Mouse (Mus musculus) intestine, postnatal 0 days (tissue): ENCODE results near the gene Fgfr1op. TPM values are rescaled to one million over a fixed set of nuclear protein-coding genes. Genes with fewer than 3 reads are reported as not detected.
"Not testable (repeated sequence)": the region's sequence is repeated elsewhere in the genome, so short reads cannot be mapped to it uniquely, and the experiment has no call there.

Experiments used
- ATAC-seq: fragments of 200-750 bp; cut with Nextera tagmentation; 2 replicates; pipeline ENCODE4 v1.8.0; 2017; ENCODE audit warnings: mild to moderate bottlenecking, moderate TSS enrichment, moderate library complexity
- H3K27ac ChIP-seq: fragments of 300-500 bp; sonication (generic); 2 replicates; pipeline ENCODE4 v1.5.1; 2014; ENCODE audit warnings: mild to moderate bottlenecking, low read depth, low read length, moderate library complexity
- H3K27me3 ChIP-seq: fragments of 300-500 bp; sonication (generic); replicated peaks from 2 replicates; pipeline ENCODE4 v1.6.1; 2014; ENCODE audit warnings: low read length, mixed read lengths; ENCODE audit not compliant: control insufficient read depth, insufficient read depth
- H3K36me3 ChIP-seq: fragments of 300-500 bp; sonication (generic); 2 replicates; pipeline ENCODE4 v1.6.1; 2014; ENCODE audit warnings: mild to moderate bottlenecking, moderate library complexity; ENCODE audit not compliant: control insufficient read depth, insufficient read depth
- H3K4me1 ChIP-seq: fragments of 300-500 bp; sonication (generic); replicated peaks from 2 replicates; pipeline ENCODE4 v1.6.1; 2014; ENCODE audit warnings: antibody characterized with exemption, low read length, mixed read lengths; ENCODE audit not compliant: control insufficient read depth, insufficient read depth
- H3K4me2 ChIP-seq: fragments of 300-500 bp; sonication (generic); replicated peaks from 2 replicates; pipeline ENCODE4 v1.6.1; 2014; ENCODE audit warnings: low read depth, mild to moderate bottlenecking, moderate library complexity
- H3K4me3 ChIP-seq: fragments of 300-500 bp; sonication (generic); 2 replicates; pipeline ENCODE4 v1.5.1; 2014; ENCODE audit warnings: low read depth, low read length
- H3K9ac ChIP-seq: fragments of 300-500 bp; sonication (generic); 2 replicates; pipeline ENCODE4 v1.6.1; 2014; ENCODE audit warnings: mild to moderate bottlenecking, low read depth, low read length
- H3K9me3 ChIP-seq: fragments of 300-500 bp; sonication (generic); 2 replicates; pipeline ENCODE4 v1.6.1; 2016; ENCODE audit warnings: mixed run types; ENCODE audit not compliant: control insufficient read depth
- WGBS: fragments of 180-500 bp; shearing (Covaris S2); extraction: QIAGEN DNeasy Blood & Tissue Kit; methylation state at CpG from one replicate; pipeline ENCODE4 v1.1.7; 2014; 5-methylcytosine and 5-hydroxymethylcytosine counted together
- polyA plus RNA-seq: library from polyadenylated mRNA; unstranded; fragments of >200 nt; fragmentation: Nextera tagmentation; extraction: Ambion mirVana; gene quantifications from 2 replicates; pipeline ENCODE4 v1.2.1, GENCODE M21; 2015

Fgfr1op gene
- polyA plus RNA-seq, 1 experiment from 2014 or later: 12.4 TPM

DNA sequence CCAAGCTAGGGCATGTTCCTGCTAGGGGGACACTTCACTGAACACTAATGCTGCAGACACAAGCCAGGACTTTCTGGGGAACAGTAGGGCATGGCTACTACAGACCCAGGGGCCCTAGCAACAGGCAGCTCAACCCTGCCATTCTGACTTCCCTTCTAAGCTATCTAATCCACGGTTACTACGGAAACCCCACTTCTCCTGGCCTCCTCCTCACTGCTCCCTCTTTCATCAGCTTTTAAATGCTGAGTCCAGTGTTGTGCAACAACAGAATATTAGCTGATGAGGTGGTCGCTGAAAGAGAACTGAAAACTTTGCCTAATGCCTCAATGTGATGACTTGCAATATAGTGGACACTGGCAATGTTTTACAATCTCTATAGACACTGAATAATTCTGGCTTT is 25.1 kb upstream of the Fgfr1op start:
- H3K27ac ChIP-seq, ATAC-seq, H3K9me3 ChIP-seq, H3K4me1 ChIP-seq, H3K36me3 ChIP-seq, H3K4me2 ChIP-seq, H3K4me3 ChIP-seq, H3K27me3 ChIP-seq, H3K9ac ChIP-seq: not testable (repeated sequence)
- WGBS: 77% methylated on average over 3 of the region's 3 CpGs

DNA sequence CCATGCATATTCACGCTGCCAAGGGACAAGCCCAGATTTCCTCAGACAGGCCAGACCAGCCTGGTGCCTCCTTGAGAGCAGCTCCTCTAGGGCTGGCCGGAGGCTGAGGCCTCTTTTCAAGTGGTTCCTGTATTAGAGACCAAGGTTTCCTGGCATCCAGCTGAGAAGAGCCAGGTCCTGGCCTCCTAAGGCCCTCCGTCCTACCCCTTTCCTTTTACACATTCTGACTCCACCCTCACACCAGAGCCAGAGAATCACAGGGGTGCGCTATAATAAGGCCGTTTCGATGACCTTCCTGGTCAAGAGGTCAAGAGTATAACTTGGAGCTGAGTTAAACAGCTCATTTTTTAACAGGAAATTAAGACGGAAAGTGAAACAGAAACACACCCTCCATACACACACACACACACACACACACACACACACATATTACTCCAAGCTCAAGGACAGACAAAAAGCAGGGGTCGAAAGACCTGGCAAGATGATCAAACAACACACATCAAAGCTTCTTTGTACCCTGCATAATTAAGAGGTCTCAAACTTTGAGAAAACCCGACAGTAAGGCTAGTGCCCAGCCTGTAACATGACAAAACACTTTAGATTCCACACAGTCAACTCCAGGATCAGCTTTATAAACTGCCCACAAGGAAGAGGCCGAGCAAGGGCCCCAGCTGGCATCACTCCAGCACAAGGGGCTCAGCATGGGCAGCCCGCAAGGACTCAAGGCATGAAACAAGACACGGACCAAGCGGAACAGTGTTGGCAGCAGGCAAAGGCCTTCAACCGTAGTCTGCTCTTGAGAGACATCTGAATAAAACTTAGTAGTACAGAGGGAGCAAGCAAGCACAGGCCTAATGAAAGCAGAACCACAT is 21.3 kb upstream of the Fgfr1op start:
- not testable (repeated sequence) for H3K36me3 ChIP-seq, H3K4me3 ChIP-seq, H3K4me1 ChIP-seq, H3K9ac ChIP-seq, H3K9me3 ChIP-seq, ATAC-seq, H3K27me3 ChIP-seq, H3K27ac ChIP-seq, H3K4me2 ChIP-seq
- 42% methylated on average over 13 of the region's 14 CpGs for WGBS

- ATAC-seq, H3K27me3 ChIP-seq, H3K9me3 ChIP-seq, H3K36me3 ChIP-seq, H3K27ac ChIP-seq, H3K4me1 ChIP-seq: not testable (repeated sequence)
- 5% methylated on average over 5 of the region's 5 CpGs for WGBS
- H3K4me3 ChIP-seq: peak overlapping the region; percentile 49
- peak overlapping the region; percentile 50; the same call in 1 of the 2 replicates for H3K9ac ChIP-seq
- H3K4me2 ChIP-seq: peak overlapping the region; percentile 66
Observed at GRCm38 (mm10) chr17:8146931-8147330, 18.4 kb upstream of the Fgfr1op start.

DNA sequence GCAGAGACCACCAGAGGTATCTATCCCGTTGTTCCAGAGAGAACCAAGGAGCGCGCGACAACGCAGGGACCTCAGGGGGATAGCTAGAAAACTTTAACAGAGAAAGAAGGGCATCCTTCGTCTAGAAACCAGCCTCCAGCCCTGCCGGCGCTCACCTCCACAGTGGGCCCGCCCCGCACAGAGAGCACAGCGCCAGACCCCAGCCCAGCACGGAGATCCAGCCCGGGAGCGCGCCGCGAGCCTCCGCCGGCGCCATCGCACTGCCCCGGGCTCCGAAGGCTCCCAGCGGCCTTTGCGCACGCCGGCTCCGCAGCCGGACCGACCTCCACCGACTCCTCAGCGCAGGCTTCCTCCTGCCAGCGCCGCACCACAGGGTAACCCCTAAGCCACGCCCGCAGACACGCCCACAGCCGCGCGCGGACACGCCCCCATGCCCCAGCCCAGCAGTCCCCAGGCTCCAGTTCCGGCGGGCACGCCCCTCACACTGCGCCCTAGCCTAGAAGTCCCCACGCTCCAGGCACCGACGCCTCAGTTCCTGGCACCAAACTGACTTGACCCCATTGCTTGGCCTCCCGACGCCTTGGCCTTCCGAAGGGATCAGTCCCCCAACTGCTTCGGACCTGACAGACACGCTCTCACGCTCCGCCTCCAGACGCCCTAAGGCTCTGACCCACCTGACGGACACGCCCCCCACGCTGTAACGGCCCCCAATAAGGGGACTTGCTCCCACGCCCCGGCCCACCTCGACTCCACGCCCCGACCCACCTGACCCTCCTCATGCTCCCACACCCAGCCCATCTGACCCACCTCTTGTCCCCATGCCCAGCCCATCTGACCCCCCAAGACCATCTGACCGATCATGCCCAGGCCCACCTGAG is 17.6 kb upstream of the Fgfr1op start, which contains the start of the genes Gm49673 and Rnaset2a:
Gene Gm49673, minus strand, starts transcription at position 350 of the 878 bp plus-strand sequence.
Gene Rnaset2a, minus strand, starts transcription at position 659 of the 878 bp plus-strand sequence.
- Histone ChIP-seq H3K4me2 (peak within 1 kb of the TSS; percentile 66), H3K9ac (peak within 1 kb of the TSS; percentile 50), H3K4me3 (peak within 1 kb of the TSS; percentile 49)
- ATAC-seq: peak; percentile 99
- not testable (repeated sequence) for H3K27ac ChIP-seq, H3K4me1 ChIP-seq, H3K36me3 ChIP-seq, H3K9me3 ChIP-seq, H3K27me3 ChIP-seq
- under 1% methylated on average over 44 of the region's 67 CpGs for WGBS

DNA sequence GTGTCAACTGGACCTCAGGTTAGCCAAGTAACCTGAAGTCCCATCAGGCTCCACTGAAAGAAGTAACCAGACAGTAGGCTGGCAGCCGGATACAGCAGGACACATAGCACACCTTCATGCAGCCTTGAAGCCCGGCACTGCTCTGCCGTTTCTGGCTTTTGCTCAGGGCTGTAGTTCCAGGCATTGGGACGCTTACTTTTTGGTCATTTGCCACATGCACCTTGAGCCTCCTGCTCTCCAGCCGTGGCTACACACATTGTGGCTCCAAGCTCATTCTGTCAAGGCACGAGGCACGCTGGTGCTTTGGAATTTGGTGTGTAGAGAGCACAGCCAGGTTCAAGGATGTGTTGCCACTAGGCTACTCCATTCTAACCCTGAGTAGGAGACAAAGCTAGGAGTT is 10.3 kb upstream of the Fgfr1op start:
- ATAC-seq, H3K27me3 ChIP-seq, H3K4me2 ChIP-seq, H3K4me1 ChIP-seq, H3K9me3 ChIP-seq, H3K36me3 ChIP-seq, H3K4me3 ChIP-seq, H3K9ac ChIP-seq, H3K27ac ChIP-seq: not testable (repeated sequence)
- 80% methylated on average over 6 of the region's 7 CpGs for WGBS

DNA sequence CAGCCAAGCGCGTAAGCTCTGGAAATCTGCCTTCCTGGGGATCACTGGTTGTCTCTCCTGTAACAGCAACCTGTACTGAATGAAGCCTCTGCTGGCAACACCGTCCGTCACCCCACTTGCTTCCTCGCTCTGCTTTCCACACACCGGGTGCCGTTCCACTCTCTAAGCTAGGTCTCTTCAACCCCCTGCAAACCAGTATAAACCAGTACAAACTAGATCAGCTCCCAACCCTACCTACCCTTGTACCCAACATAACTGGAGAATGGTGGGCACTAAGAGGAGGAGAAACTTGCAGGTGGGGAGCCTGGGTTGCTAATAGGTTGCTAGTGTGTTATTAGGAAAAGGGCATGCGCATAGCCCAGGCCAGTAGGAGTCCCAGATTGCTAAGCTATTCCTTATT is 9.3 kb upstream of the Fgfr1op start:
- H3K36me3 ChIP-seq, H3K27me3 ChIP-seq, H3K4me2 ChIP-seq, H3K27ac ChIP-seq, H3K4me1 ChIP-seq, H3K4me3 ChIP-seq, H3K9me3 ChIP-seq, ATAC-seq, H3K9ac ChIP-seq: not testable (repeated sequence)
- WGBS: no CpG with 5 or more reads among the region's 8 CpGs

- no CpG with 5 or more reads among the region's 1 CpGs for WGBS
- not testable (repeated sequence) for H3K9me3 ChIP-seq
Observed at GRCm38 (mm10) chr17:8158627-8159026, 6.7 kb upstream of the Fgfr1op start.

More at GRCm38 (mm10) chr17:8158627-8159026, 6.7 kb upstream of the Fgfr1op start:
- H3K27ac ChIP-seq, H3K4me3 ChIP-seq, ATAC-seq, H3K4me2 ChIP-seq, H3K27me3 ChIP-seq, H3K9ac ChIP-seq, H3K36me3 ChIP-seq, H3K4me1 ChIP-seq: not testable (repeated sequence)
